Mouse (Mus musculus) stomach, embryonic 14.5 days (tissue): ENCODE results near the gene Polr2l. TPM values are rescaled to one million over a fixed set of nuclear protein-coding genes. Genes with fewer than 3 reads are reported as not detected.

ENCODE experiments used
- ATAC-seq: fragments of 200-750 bp; cut with Nextera tagmentation; 2 replicates; pipeline ENCODE4 v1.8.0; 2017; ENCODE audit warnings: low read depth, moderate TSS enrichment; ENCODE audit not compliant: insufficient number of reproducible peaks, insufficient read depth, low FRiP score
- H3K27ac ChIP-seq: fragments of 300-500 bp; sonication (generic); 2 replicates; pipeline ENCODE4 v1.5.1; 2014; ENCODE audit warnings: mild to moderate bottlenecking, low read length, moderate library complexity, mixed read lengths
- H3K27me3 ChIP-seq: fragments of 300-500 bp; sonication (generic); 2 replicates; pipeline ENCODE4 v1.6.1; 2014; ENCODE audit warnings: low read length, control low read depth, mixed read lengths; ENCODE audit not compliant: control insufficient read depth, insufficient read depth
- H3K36me3 ChIP-seq: fragments of 300-500 bp; sonication (generic); 2 replicates; pipeline ENCODE4 v1.6.1; 2014; ENCODE audit warnings: mild to moderate bottlenecking, control low read depth, low read length, moderate library complexity, mixed read lengths; ENCODE audit not compliant: control insufficient read depth, insufficient read depth
- H3K4me1 ChIP-seq: fragments of 300-500 bp; sonication (generic); 2 replicates; pipeline ENCODE4 v1.6.1; 2014; ENCODE audit warnings: low read length, control low read depth, mixed read lengths; ENCODE audit not compliant: control insufficient read depth, insufficient read depth
- H3K4me2 ChIP-seq: fragments of 300-500 bp; sonication (generic); replicated peaks from 2 replicates; pipeline ENCODE4 v1.6.1; 2014; ENCODE audit warnings: low read depth, low read length, control low read depth
- H3K4me3 ChIP-seq: fragments of 300-500 bp; sonication (generic); 2 replicates; pipeline ENCODE4 v1.5.1; 2014; ENCODE audit warnings: low read depth, low read length, control low read depth
- H3K9ac ChIP-seq: fragments of 300-500 bp; sonication (generic); replicated peaks from 2 replicates; pipeline ENCODE4 v1.6.1; 2014; ENCODE audit warnings: low read depth, mild to moderate bottlenecking, control low read depth, low read length, moderate library complexity, mixed read lengths
- H3K9me3 ChIP-seq: fragments of 300-500 bp; sonication (generic); 2 replicates; pipeline ENCODE4 v1.6.1; 2016; ENCODE audit warnings: low read depth, low read length, control low read depth; ENCODE audit not compliant: control insufficient read depth
- WGBS: fragments of 180-500 bp; shearing (Covaris S2); extraction: QIAGEN DNeasy Blood & Tissue Kit; methylation state at CpG from one replicate; pipeline ENCODE4 v1.1.7; 2014; 5-methylcytosine and 5-hydroxymethylcytosine counted together
- polyA plus RNA-seq: library from polyadenylated mRNA; unstranded; fragments of >200 nt; fragmentation: Nextera tagmentation; extraction: Ambion mirVana; gene quantifications from 2 replicates; pipeline ENCODE4 v1.2.1, GENCODE M21; 2014

Polr2l gene
- polyA plus RNA-seq, 1 experiment from 2014 or later, result 72.3 TPM

DNA sequence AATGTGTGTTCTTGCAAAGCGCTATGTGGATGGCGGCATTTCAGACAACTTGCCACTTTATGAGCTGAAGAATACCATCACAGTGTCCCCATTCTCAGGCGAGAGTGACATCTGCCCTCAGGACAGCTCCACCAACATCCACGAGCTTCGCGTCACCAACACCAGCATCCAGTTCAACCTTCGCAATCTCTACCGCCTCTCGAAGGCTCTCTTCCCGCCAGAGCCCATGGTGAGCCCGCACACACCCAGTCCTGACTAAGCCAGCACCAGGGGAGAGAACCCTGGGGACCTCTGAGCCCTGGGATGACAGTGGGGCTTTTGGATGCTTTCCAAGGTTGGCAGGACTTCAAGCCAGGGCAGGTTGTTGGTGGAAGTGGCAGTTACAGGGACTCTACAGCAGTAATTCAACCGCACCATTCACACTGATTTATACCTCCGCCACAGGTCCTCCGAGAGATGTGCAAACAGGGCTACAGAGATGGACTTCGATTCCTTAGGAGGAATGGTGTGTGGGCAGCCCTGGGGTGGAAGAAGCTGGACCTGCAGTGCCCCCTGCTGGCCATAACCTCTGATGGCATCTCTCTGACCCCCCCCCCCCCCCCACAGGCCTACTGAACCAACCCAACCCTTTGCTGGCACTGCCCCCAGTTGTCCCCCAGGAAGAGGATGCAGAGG, 16.8 kb downstream of the Polr2l start:
- no peak overlapping the region for H3K27ac ChIP-seq
- H3K4me2 ChIP-seq, result no peak overlapping the region
- peaks cover 6% of the 10 kb centered on the region; the same call in 1 of the 2 replicates for H3K36me3 ChIP-seq
- no peak overlapping the region for H3K4me3 ChIP-seq
- no peak overlapping the region for H3K9ac ChIP-seq
- peaks cover 23% of the 10 kb centered on the region for H3K4me1 ChIP-seq
- H3K27me3 ChIP-seq, result peaks cover 9% of the 10 kb centered on the region; the same call in 1 of the 2 replicates
- 72% methylated on average over 15 of the region's 15 CpGs for WGBS
- no peak for ATAC-seq
- H3K9me3 ChIP-seq, result no peaks in the 10 kb centered on the region

DNA sequence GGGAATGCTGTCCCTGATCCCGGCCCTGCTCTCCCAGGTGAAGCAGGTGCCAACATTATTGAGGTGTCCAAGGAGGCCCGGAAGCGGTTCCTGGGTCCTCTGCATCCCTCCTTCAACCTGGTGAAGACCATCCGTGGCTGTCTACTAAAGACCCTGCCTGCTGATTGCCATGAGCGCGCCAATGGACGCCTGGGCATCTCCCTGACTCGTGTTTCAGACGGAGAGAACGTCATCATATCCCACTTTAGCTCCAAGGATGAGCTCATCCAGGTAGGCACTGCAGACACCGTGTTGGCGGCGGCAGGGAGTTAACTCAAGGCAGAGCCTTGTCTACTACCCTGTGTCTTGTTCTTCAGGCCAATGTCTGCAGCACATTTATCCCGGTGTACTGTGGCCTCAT, 17.7 kb downstream of the Polr2l start:
- H3K9me3 ChIP-seq, result no peaks in the 10 kb centered on the region
- peaks cover 3% of the 10 kb centered on the region; the same call in 1 of the 2 replicates for H3K27me3 ChIP-seq
- WGBS, result 91% methylated on average over 14 of the region's 14 CpGs
- H3K27ac ChIP-seq, result no peak overlapping the region
- H3K4me1 ChIP-seq, result peaks cover 23% of the 10 kb centered on the region
- H3K4me3 ChIP-seq, result no peak overlapping the region
- no peak for ATAC-seq
- H3K4me2 ChIP-seq, result no peak overlapping the region
- H3K36me3 ChIP-seq, result peaks cover 6% of the 10 kb centered on the region; the same call in 1 of the 2 replicates
- no peak overlapping the region for H3K9ac ChIP-seq

DNA sequence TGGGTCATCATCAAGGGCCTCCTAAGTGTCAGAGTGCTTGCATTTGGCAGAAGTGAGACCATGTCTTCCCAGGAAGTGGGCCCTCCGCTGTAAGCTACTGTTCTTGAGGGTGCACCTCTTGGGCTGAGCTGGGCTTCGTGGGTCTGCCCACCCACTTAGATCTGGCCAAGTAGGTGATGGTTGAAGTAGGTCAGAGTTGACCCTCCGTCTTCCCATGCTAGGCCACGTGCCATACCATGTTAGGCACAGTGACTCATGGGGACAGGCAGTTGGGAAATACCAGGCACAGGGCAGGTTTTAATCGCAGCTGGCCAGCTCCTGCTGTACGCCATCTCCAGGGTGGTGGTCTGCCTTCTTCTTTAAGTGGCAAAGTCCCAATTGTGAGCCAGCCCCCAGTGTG, 18.2 kb downstream of the Polr2l start:
- Histone ChIP-seq H3K4me1 (peaks cover 22% of the 10 kb centered on the region), H3K9me3 (no peaks in the 10 kb centered on the region), H3K4me3 (no peak overlapping the region), H3K9ac (no peak overlapping the region), H3K27me3 (no peaks in the 10 kb centered on the region), H3K27ac (no peak overlapping the region), H3K4me2 (no peak overlapping the region), H3K36me3 (peaks cover 11% of the 10 kb centered on the region; the same call in 1 of the 2 replicates)
- 85% methylated on average over 6 of the region's 6 CpGs for WGBS
- no peak for ATAC-seq

DNA sequence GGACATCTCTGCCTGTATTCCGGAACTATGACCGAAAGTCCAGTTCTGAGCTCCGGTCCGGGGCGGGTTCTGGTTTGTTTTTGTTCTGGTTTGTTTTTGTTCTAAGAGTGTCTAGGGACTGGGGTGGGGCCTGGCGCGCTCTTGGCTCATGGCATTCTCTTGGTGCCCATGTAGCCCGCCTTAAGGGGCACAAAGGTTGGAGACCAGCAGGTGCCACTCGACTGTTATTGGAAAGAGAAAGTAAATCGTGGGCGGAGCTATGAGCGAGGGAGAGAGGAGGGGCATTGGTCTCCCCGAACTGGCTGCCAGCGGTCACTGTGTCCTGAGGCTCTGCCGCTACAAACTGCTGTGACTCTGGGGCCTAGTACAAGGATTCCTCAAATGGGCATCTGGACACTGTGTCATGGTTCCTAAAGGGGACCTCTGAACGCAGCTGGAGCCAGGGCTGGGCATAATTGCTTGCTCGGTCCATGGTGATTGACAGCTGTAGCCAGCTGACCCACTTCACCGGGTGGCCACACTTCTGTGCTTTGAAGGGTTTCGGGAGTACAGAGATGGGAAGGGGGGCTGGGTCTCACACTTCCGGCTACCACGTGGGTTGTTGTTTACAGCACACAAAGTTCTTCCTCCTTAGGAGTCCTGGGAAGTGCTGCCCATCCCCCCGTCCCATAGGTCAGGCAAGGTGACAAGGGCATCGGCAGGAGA, 19.2 kb downstream of the Polr2l start:
- Histone ChIP-seq H3K4me3 (peak overlapping the region; percentile 74), H3K27ac (peak overlapping the region; percentile 55; the same call in 1 of the 2 replicates), H3K27me3 (no peaks in the 10 kb centered on the region), H3K9me3 (no peaks in the 10 kb centered on the region), H3K9ac (peak overlapping the region; percentile 48), H3K36me3 (peaks cover 20% of the 10 kb centered on the region), H3K4me1 (peaks cover 12% of the 10 kb centered on the region; the same call in 1 of the 2 replicates), H3K4me2 (peak overlapping the region; percentile 93)
- ATAC-seq, result peak; percentile 24
- WGBS, result 2% methylated on average over 23 of the region's 23 CpGs

DNA sequence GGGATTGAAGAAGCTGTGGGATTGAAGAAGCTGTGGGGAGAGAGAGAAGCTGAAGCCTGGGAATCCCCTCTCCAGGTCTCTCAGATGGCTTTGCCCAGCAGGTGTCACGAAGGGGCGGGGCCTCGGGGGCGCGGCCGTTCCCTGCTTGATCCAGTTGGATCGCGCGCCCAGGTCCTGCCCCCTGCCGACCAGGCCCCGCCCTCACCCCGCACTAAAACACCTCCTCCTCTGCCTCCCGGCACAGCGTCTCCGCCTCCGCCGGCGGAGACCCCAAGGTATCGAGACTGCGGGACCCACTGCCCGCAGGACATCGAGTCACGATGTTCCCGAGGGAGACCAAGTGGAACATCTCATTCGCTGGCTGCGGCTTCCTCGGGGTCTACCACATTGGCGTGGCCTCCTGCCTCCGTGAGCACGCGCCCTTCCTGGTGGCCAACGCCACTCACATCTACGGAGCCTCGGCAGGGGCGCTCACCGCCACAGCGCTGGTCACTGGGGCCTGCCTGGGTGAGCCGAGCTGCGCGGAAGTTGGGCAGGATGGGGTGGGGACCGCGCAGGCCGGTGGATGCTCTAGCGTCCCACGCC, 19.9 kb downstream of the Polr2l start, which contains the start of gene Pnpla2:
TSS of gene Pnpla2 (plus strand) at position 232 of the 585 bp plus-strand sequence.
- ATAC-seq, result peak; percentile 82
- under 1% methylated on average over 45 of the region's 45 CpGs for WGBS
- H3K9me3 ChIP-seq, result no peaks in the 10 kb centered on the region
- H3K9ac ChIP-seq, result peak within 1 kb of the TSS; percentile 48
- H3K4me3 ChIP-seq, result peak within 1 kb of the TSS; percentile 74
- H3K27ac ChIP-seq, result peak within 1 kb of the TSS; percentile 55; the same call in 1 of the 2 replicates
- peaks cover 8% of the 10 kb centered on the region; the same call in 1 of the 2 replicates for H3K4me1 ChIP-seq
- H3K27me3 ChIP-seq, result no peaks in the 10 kb centered on the region
- peaks cover 27% of the 10 kb centered on the region for H3K36me3 ChIP-seq
- H3K4me2 ChIP-seq, result peak within 1 kb of the TSS; percentile 93

DNA sequence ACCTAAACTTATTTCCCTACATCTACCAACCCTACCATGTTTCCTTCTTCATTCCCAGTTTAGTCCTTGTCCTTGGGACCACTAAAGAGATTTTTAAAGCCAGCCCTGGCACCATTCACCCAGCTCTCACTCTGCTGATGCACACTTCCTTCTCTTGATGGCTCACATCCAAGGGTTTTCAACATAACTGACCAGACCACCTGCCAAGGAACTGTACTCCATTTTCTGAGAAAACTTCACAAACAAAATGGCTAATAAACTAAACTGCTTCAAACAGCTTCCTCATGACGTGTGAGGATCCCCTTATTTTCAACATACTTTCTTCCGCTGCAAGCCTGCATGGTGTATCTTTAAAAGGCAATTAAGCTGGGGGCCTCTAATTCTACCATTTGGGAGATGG, 21.3 kb downstream of the Polr2l start:
- no peak for ATAC-seq
- H3K27ac ChIP-seq, result no peak overlapping the region
- no peaks in the 10 kb centered on the region for H3K9me3 ChIP-seq
- H3K4me3 ChIP-seq, result no peak overlapping the region
- 74% methylated on average over 2 of the region's 2 CpGs for WGBS
- no peaks in the 10 kb centered on the region for H3K27me3 ChIP-seq
- H3K4me1 ChIP-seq, result peaks cover 11% of the 10 kb centered on the region
- H3K9ac ChIP-seq, result no peak overlapping the region
- no peak overlapping the region for H3K4me2 ChIP-seq
- H3K36me3 ChIP-seq, result peaks cover 37% of the 10 kb centered on the region

DNA sequence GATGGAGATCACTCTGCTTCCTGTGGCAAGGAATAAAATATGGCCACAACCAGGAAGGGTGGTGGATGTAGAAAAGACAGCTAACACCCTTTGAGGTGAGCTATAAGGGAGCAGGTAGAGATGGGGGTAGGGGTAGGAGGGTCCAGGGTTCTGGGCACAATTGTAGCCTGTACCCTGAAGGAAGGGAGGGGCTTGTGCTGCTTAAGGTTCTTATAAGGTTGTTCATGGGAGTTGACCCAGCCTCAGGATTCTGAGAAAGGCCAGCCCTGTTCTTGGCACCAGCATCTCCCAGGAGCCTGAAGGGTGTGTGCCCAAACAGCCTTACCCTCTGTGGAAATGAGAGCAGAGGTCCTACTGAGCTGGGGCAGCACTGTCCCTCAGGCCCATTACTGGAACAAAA, 23.0 kb downstream of the Polr2l start:
- H3K4me2 ChIP-seq, result no peak overlapping the region
- H3K27ac ChIP-seq, result no peak overlapping the region
- H3K9ac ChIP-seq, result no peak overlapping the region
- H3K4me3 ChIP-seq, result no peak overlapping the region
- H3K27me3 ChIP-seq, result no peaks in the 10 kb centered on the region
- no peak for ATAC-seq
- H3K9me3 ChIP-seq, result no peaks in the 10 kb centered on the region
- peaks cover 17% of the 10 kb centered on the region for H3K4me1 ChIP-seq
- H3K36me3 ChIP-seq, result peaks cover 36% of the 10 kb centered on the region

DNA sequence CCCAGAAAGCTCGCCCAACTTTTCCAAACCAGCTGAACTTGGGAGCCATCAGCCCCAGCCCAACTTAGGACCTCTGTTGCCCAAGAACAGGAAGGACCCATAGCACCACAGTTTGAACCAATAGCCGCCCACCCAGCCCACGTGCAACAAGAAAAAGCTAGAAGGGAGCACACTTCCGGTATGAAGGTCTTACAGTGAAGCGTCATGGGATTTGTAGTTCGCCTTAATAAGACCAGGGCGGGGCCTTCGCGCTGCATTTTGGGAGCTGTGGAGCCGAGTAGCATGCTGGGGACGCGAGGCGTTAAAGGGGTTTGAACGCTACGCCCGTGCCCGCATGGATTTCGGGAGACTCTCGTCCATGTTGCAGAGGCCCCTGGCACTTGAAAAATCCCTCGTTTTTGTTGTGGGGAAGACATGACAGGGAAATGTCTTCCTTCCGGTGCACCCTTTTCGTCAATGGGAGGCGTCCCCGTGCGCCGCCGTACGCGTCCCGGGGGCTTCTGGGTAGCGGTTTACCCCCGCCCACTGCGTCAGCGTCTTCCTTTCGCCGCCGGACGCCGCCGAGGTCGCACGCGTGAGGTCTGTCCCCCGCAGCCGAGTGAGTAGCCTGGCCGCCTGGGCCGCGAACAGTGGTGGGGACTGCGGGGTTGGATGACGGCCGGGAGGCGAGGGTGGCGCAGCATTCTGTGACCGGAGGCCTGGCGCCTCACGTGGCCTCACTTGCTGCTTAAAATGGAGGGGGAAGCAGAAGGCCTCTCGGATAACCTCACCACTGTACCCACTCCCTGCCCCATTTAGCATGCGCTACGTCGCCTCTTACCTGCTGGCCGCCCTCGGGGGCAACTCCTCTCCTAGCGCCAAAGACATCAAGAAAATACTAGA, 27.6 kb downstream of the Polr2l start, which contains the start of gene Rplp2:
TSS of gene Rplp2 (plus strand) at position 261 of the 882 bp plus-strand sequence.
- Histone ChIP-seq H3K9me3 (no peaks in the 10 kb centered on the region), H3K9ac (peak within 1 kb of the TSS; percentile 87), H3K27ac (peak within 1 kb of the TSS; percentile 86), H3K27me3 (no peaks in the 10 kb centered on the region), H3K36me3 (peaks cover 36% of the 10 kb centered on the region), H3K4me1 (peaks cover 24% of the 10 kb centered on the region), H3K4me2 (peak within 1 kb of the TSS; percentile 88), H3K4me3 (peak within 1 kb of the TSS; percentile 69)
- under 1% methylated on average over 63 of the region's 63 CpGs for whole genome bisulfite sequencing
- ATAC-seq, result peak; percentile 88
